Mouse (Mus musculus) limb, embryonic 15.5 days (tissue): Measurements from ENCODE around the gene Pithd1. TPM values are rescaled to one million over a fixed set of nuclear protein-coding genes. Genes with fewer than 3 reads are reported as not detected.
A peak's percentile ranks its signal among the peaks of the same experiment; 100 is the strongest.

Source experiments
- ATAC-seq: fragments of 200-750 bp; cut with Nextera tagmentation; 2 replicates; pipeline ENCODE4 v1.8.0; 2017; ENCODE audit warnings: low read depth, moderate TSS enrichment; ENCODE audit not compliant: insufficient number of reproducible peaks, low FRiP score, low TSS enrichment
- H3K27ac ChIP-seq: fragments of 300-500 bp; sonication (generic); 2 replicates; pipeline ENCODE4 v1.5.1; 2015; ENCODE audit warnings: moderate library complexity, mild to moderate bottlenecking, inconsistent platforms
- H3K27me3 ChIP-seq: fragments of 300-500 bp; sonication (generic); 2 replicates; pipeline ENCODE4 v1.6.1; 2015; ENCODE audit warnings: inconsistent platforms
- H3K36me3 ChIP-seq: fragments of 300-500 bp; sonication (generic); 2 replicates; pipeline ENCODE4 v1.6.1; 2015; ENCODE audit warnings: inconsistent platforms
- H3K4me1 ChIP-seq: fragments of 300-500 bp; sonication (generic); 2 replicates; pipeline ENCODE4 v1.6.1; 2015; ENCODE audit warnings: inconsistent platforms
- H3K4me2 ChIP-seq: fragments of 300-500 bp; sonication (generic); 2 replicates; pipeline ENCODE4 v1.6.1; 2015; ENCODE audit warnings: mild to moderate bottlenecking, inconsistent platforms
- H3K4me3 ChIP-seq: fragments of 300-500 bp; sonication (generic); 2 replicates; pipeline ENCODE4 v1.5.1; 2015; ENCODE audit warnings: mild to moderate bottlenecking, inconsistent platforms
- H3K9ac ChIP-seq: fragments of 300-500 bp; sonication (generic); 2 replicates; pipeline ENCODE4 v1.6.1; 2015; ENCODE audit warnings: inconsistent platforms
- H3K9me3 ChIP-seq: fragments of 300-500 bp; sonication (generic); 2 replicates; pipeline ENCODE4 v1.6.1; 2016; ENCODE audit warnings: inconsistent platforms
- whole genome bisulfite sequencing: fragments of 180-500 bp; shearing (Covaris S2); methylation state at CpG from one replicate; pipeline ENCODE4 v1.1.7; 2015; 5-methylcytosine and 5-hydroxymethylcytosine counted together
- polyA plus RNA-seq: library from polyadenylated mRNA; unstranded; fragments of >200 nt; fragmentation: Nextera tagmentation; extraction: Ambion mirVana; gene quantifications from 2 replicates; pipeline ENCODE4 v1.2.1, GENCODE M21; 2015

The Pithd1 gene
- polyA plus RNA-seq, 1 experiment from 2014 or later, result 54.5 TPM

- H3K36me3 ChIP-seq, result peaks cover 56% of the 10 kb centered on the region
- no peak overlapping the region for H3K4me3 ChIP-seq
- H3K4me1 ChIP-seq, result peaks cover 35% of the 10 kb centered on the region
- 0 out of 2 replicates have a peak overlapping the region, but pooled peaks have one; percentile 14 for H3K27ac ChIP-seq
- H3K27me3 ChIP-seq, result no peaks in the 10 kb centered on the region
- ATAC-seq, result no peak
- no peak overlapping the region for H3K9ac ChIP-seq
- no peaks in the 10 kb centered on the region for H3K9me3 ChIP-seq
- no peak overlapping the region for H3K4me2 ChIP-seq
- 64% methylated on average over 19 of the region's 19 CpGs for WGBS
Observed at GRCm38 (mm10) chr4:135968271-135968869, 18.7 kb downstream of the Pithd1 start.

GRCm38 (mm10) chr4:135967086-135967760 lies 19.8 kb downstream of the Pithd1 start:
- 86% methylated on average over 18 of the region's 18 CpGs for WGBS

GRCm38 (mm10) chr4:135966283-135966682 lies 20.8 kb downstream of the Pithd1 start:
- no peaks in the 10 kb centered on the region for H3K9me3 ChIP-seq
- no peak overlapping the region for H3K4me2 ChIP-seq
- peaks cover 68% of the 10 kb centered on the region for H3K36me3 ChIP-seq
- no peak overlapping the region for H3K4me3 ChIP-seq
- H3K4me1 ChIP-seq, result peaks cover 35% of the 10 kb centered on the region
- ATAC-seq, result no peak
- no peaks in the 10 kb centered on the region for H3K27me3 ChIP-seq
- no peak overlapping the region for H3K9ac ChIP-seq
- no peak overlapping the region for H3K27ac ChIP-seq
- WGBS, result 92% methylated on average over 16 of the region's 16 CpGs

More at GRCm38 (mm10) chr4:135967086-135967760, 19.8 kb downstream of the Pithd1 start:
- Histone ChIP-seq H3K27me3 (no peaks in the 10 kb centered on the region), H3K36me3 (peaks cover 59% of the 10 kb centered on the region), H3K27ac (no peak overlapping the region), H3K9ac (no peak overlapping the region), H3K4me3 (no peak overlapping the region), H3K4me2 (no peak overlapping the region), H3K4me1 (peaks cover 42% of the 10 kb centered on the region), H3K9me3 (no peaks in the 10 kb centered on the region)
- no peak for ATAC-seq

GRCm38 (mm10) chr4:135965113-135965512 lies 22.0 kb downstream of the Pithd1 start:
- ATAC-seq, result no peak
- no peaks in the 10 kb centered on the region for H3K9me3 ChIP-seq
- H3K36me3 ChIP-seq, result peaks cover 67% of the 10 kb centered on the region
- 81% methylated on average over 9 of the region's 9 CpGs for WGBS
- H3K4me1 ChIP-seq, result peaks cover 27% of the 10 kb centered on the region
- H3K9ac ChIP-seq, result no peak overlapping the region
- H3K27ac ChIP-seq, result peak overlapping the region; percentile 93
- peak overlapping the region; percentile 92 for H3K4me2 ChIP-seq
- H3K4me3 ChIP-seq, result peak overlapping the region; percentile 77
- H3K27me3 ChIP-seq, result no peaks in the 10 kb centered on the region

GRCm38 (mm10) chr4:135964426-135964825 lies 22.6 kb downstream of the Pithd1 start:
- H3K27ac ChIP-seq, result peak overlapping the region; percentile 93
- H3K4me1 ChIP-seq, result peaks cover 27% of the 10 kb centered on the region
- peak; percentile 42; the same call in 1 of the 2 replicates for ATAC-seq
- no peaks in the 10 kb centered on the region for H3K9me3 ChIP-seq
- H3K36me3 ChIP-seq, result peaks cover 67% of the 10 kb centered on the region
- WGBS, result under 1% methylated on average over 12 of the region's 12 CpGs
- H3K4me2 ChIP-seq, result peak overlapping the region; percentile 92
- H3K9ac ChIP-seq, result peak overlapping the region; percentile 85
- H3K4me3 ChIP-seq, result peak overlapping the region; percentile 77
- H3K27me3 ChIP-seq, result no peaks in the 10 kb centered on the region

GRCm38 (mm10) chr4:135963457-135964193 lies 23.4 kb downstream of the Pithd1 start, which contains the start of gene Gale:
Gale (plus strand) TSS chr4:135963727.
- H3K27me3 ChIP-seq, result no peaks in the 10 kb centered on the region
- H3K36me3 ChIP-seq, result peaks cover 67% of the 10 kb centered on the region
- H3K27ac ChIP-seq, result peak within 1 kb of the TSS; percentile 93
- peaks cover 25% of the 10 kb centered on the region for H3K4me1 ChIP-seq
- WGBS, result under 1% methylated on average over 56 of the region's 56 CpGs
- H3K4me2 ChIP-seq, result peak within 1 kb of the TSS; percentile 92
- peak within 1 kb of the TSS; percentile 85 for H3K9ac ChIP-seq
- H3K9me3 ChIP-seq, result no peaks in the 10 kb centered on the region
- peak within 1 kb of the TSS; percentile 77 for H3K4me3 ChIP-seq
- ATAC-seq, result peak; percentile 85

GRCm38 (mm10) chr4:135962946-135963345 lies 24.1 kb downstream of the Pithd1 start:
- no peak for ATAC-seq
- peaks cover 20% of the 10 kb centered on the region for H3K4me1 ChIP-seq
- H3K4me3 ChIP-seq, result peak overlapping the region; percentile 77
- peaks cover 67% of the 10 kb centered on the region for H3K36me3 ChIP-seq
- H3K9me3 ChIP-seq, result no peaks in the 10 kb centered on the region
- peak overlapping the region; percentile 93 for H3K27ac ChIP-seq
- 6% methylated on average over 15 of the region's 15 CpGs for WGBS
- H3K27me3 ChIP-seq, result no peaks in the 10 kb centered on the region
- peak overlapping the region; percentile 92 for H3K4me2 ChIP-seq
- H3K9ac ChIP-seq, result peak overlapping the region; percentile 73

- no peak overlapping the region for H3K27ac ChIP-seq
- H3K4me1 ChIP-seq, result peaks cover 20% of the 10 kb centered on the region
- ATAC-seq, result no peak
- no peaks in the 10 kb centered on the region for H3K9me3 ChIP-seq
- WGBS, result 81% methylated on average over 7 of the region's 7 CpGs
- H3K27me3 ChIP-seq, result no peaks in the 10 kb centered on the region
- H3K4me2 ChIP-seq, result no peak overlapping the region
- H3K4me3 ChIP-seq, result no peak overlapping the region
- no peak overlapping the region for H3K9ac ChIP-seq
- H3K36me3 ChIP-seq, result peaks cover 67% of the 10 kb centered on the region
Observed at GRCm38 (mm10) chr4:135962198-135962597, 24.9 kb downstream of the Pithd1 start.

- Histone ChIP-seq H3K27ac (no peak overlapping the region), H3K4me1 (peaks cover 20% of the 10 kb centered on the region), H3K36me3 (peaks cover 63% of the 10 kb centered on the region), H3K4me3 (no peak overlapping the region), H3K9ac (no peak overlapping the region), H3K4me2 (no peak overlapping the region), H3K9me3 (no peaks in the 10 kb centered on the region), H3K27me3 (no peaks in the 10 kb centered on the region)
- ATAC-seq, result no peak
- 81% methylated on average over 5 of the region's 5 CpGs for WGBS
Observed at GRCm38 (mm10) chr4:135961709-135962108, 25.4 kb downstream of the Pithd1 start.

GRCm38 (mm10) chr4:135960717-135961116 lies 26.3 kb downstream of the Pithd1 start:
- ATAC-seq, result no peak
- Histone ChIP-seq H3K9me3 (no peaks in the 10 kb centered on the region), H3K4me3 (no peak overlapping the region), H3K27ac (no peak overlapping the region), H3K27me3 (no peaks in the 10 kb centered on the region), H3K9ac (no peak overlapping the region), H3K4me2 (no peak overlapping the region), H3K4me1 (peaks cover 20% of the 10 kb centered on the region), H3K36me3 (peaks cover 61% of the 10 kb centered on the region)
- WGBS, result 21% methylated on average over 5 of the region's 5 CpGs

- WGBS, result 63% methylated on average over 8 of the region's 8 CpGs
- no peaks in the 10 kb centered on the region for H3K9me3 ChIP-seq
- H3K4me3 ChIP-seq, result no peak overlapping the region
- H3K36me3 ChIP-seq, result peaks cover 72% of the 10 kb centered on the region
- H3K9ac ChIP-seq, result no peak overlapping the region
- no peaks in the 10 kb centered on the region for H3K27me3 ChIP-seq
- peaks cover 7% of the 10 kb centered on the region; the same call in 1 of the 2 replicates for H3K4me1 ChIP-seq
- H3K27ac ChIP-seq, result no peak overlapping the region
- ATAC-seq, result no peak
- no peak overlapping the region for H3K4me2 ChIP-seq
Observed at GRCm38 (mm10) chr4:135958354-135958753, 28.7 kb downstream of the Pithd1 start.

- Histone ChIP-seq H3K36me3 (peaks cover 83% of the 10 kb centered on the region), H3K9me3 (no peaks in the 10 kb centered on the region), H3K27ac (no peak overlapping the region), H3K4me1 (no peaks in the 10 kb centered on the region), H3K9ac (no peak overlapping the region), H3K4me3 (no peak overlapping the region), H3K27me3 (no peaks in the 10 kb centered on the region), H3K4me2 (no peak overlapping the region)
- ATAC-seq, result no peak
- WGBS, result 92% methylated on average over 9 of the region's 9 CpGs
Observed at GRCm38 (mm10) chr4:135955886-135956285, 31.2 kb downstream of the Pithd1 start.
